Mouse (Mus musculus) monocyte, adult 5-6 weeks (primary cell): ENCODE results near the gene Nfkbil1. TPM values are rescaled to one million over a fixed set of nuclear protein-coding genes. Genes with fewer than 3 reads are reported as not detected.

ENCODE experiments used
- ATAC-seq: fragments of 153-309, 156-312 bp; replicated peaks from 2 replicates; pipeline ENCODE4 v1.8.0; 2017; ENCODE audit warnings: mild to moderate bottlenecking; ENCODE audit not compliant: low TSS enrichment, insufficient number of reproducible peaks, severe bottlenecking, poor library complexity, low FRiP score
- total RNA-seq: library from RNA; stranded (forward); fragments of 200-1000, 200-491, 200-594 nt; gene quantifications from 3 replicates; pipeline ENCODE4 v1.2.3, GENCODE M21; 2017

Gene Nfkbil1
- 3.6 to 10.9 TPM (median 5.1 TPM) in 3 replicates for total RNA-seq

GRCm38 (mm10) chr17:35235614-35236389 lies at the start of gene Nfkbil1:
Gene Nfkbil1 (minus strand): TSS chr17:35235792.
- ATAC-seq, result peak; percentile 66

- no peak for ATAC-seq
Observed at GRCm38 (mm10) chr17:35280276-35280675, 44.7 kb upstream of the Nfkbil1 start.

- no peak for ATAC-seq
Observed at GRCm38 (mm10) chr17:35278957-35279688, 43.5 kb upstream of the Nfkbil1 start.

GRCm38 (mm10) chr17:35278049-35278448 lies 42.5 kb upstream of the Nfkbil1 start:
- no peak for ATAC-seq

GRCm38 (mm10) chr17:35276304-35276864 lies 40.8 kb upstream of the Nfkbil1 start:
- ATAC-seq, result no peak

GRCm38 (mm10) chr17:35274770-35275169 lies 39.2 kb upstream of the Nfkbil1 start:
- ATAC-seq, result peak; percentile 85

- no peak for ATAC-seq
Observed at GRCm38 (mm10) chr17:35272249-35272648, 36.7 kb upstream of the Nfkbil1 start.

- peak; percentile 40; the same call in 1 of the 2 replicates for ATAC-seq
Observed at GRCm38 (mm10) chr17:35269653-35270347, 34.2 kb upstream of the Nfkbil1 start.

GRCm38 (mm10) chr17:35267399-35268086 lies 32.0 kb upstream of the Nfkbil1 start:
- ATAC-seq, result no peak

- no peak for ATAC-seq
Observed at GRCm38 (mm10) chr17:35263523-35263883, 27.9 kb upstream of the Nfkbil1 start.

- ATAC-seq, result peak; percentile 85
Observed at GRCm38 (mm10) chr17:35262664-35263522, 27.3 kb upstream of the Nfkbil1 start, which contains the start of gene H2-D1. Gene H2-D1 (plus strand): TSS chr17:35262730.

GRCm38 (mm10) chr17:35261651-35262050 lies 26.1 kb upstream of the Nfkbil1 start:
- no peak for ATAC-seq

- ATAC-seq, result no peak
Observed at GRCm38 (mm10) chr17:35259621-35260020, 24.0 kb upstream of the Nfkbil1 start.

GRCm38 (mm10) chr17:35258492-35259478 lies 23.2 kb upstream of the Nfkbil1 start:
- peak; percentile 80 for ATAC-seq

- peak; percentile 49 for ATAC-seq
Observed at GRCm38 (mm10) chr17:35257824-35258491, 22.4 kb upstream of the Nfkbil1 start.

GRCm38 (mm10) chr17:35257378-35257777 lies 21.8 kb upstream of the Nfkbil1 start:
- ATAC-seq, result no peak
